Mouse (Mus musculus): Measurements from ENCODE around the gene Tril. TPM values are rescaled to one million over a fixed set of nuclear protein-coding genes. Genes with fewer than 3 reads are reported as not detected.

Gene Tril
- polyA plus RNA-seq, 1 experiment from 2014 or later: 22.2 TPM

GRCm38 (mm10) chr6:53781171-53781570, 39.5 kb downstream of the Tril start:
- no peak for ATAC-seq (ENCODE audit: insufficient read depth, low FRiP score, low read depth)

GRCm38 (mm10) chr6:53780008-53780407, 40.6 kb downstream of the Tril start:
- H3K27ac ChIP-seq: peak overlapping the region; percentile 59; the same call in 1 of the 2 replicates

More at GRCm38 (mm10) chr6:53781171-53781570, 39.5 kb downstream of the Tril start:
- H3K4me1 ChIP-seq: no peaks in the 10 kb centered on the region
- H3K9ac ChIP-seq: no peak overlapping the region
- H3K27ac ChIP-seq: no peak overlapping the region
- no peak overlapping the region for H3K4me3 ChIP-seq (replicated peaks)
- H3K27me3 ChIP-seq (replicated peaks): no peaks in the 10 kb centered on the region
- H3K9me3 ChIP-seq: no peaks in the 10 kb centered on the region
- WGBS: 6% methylated on average over 4 of the region's 4 CpGs
- H3K4me2 ChIP-seq: no peak overlapping the region
- no peaks in the 10 kb centered on the region for H3K36me3 ChIP-seq

GRCm38 (mm10) chr6:53779526-53779925, 41.1 kb downstream of the Tril start:
- H3K4me3 ChIP-seq (replicated peaks): no peak overlapping the region
- no peaks in the 10 kb centered on the region for H3K9me3 ChIP-seq
- H3K4me2 ChIP-seq: no peak overlapping the region
- 63% methylated on average over 7 of the region's 7 CpGs for WGBS
- H3K4me1 ChIP-seq: no peaks in the 10 kb centered on the region
- peak overlapping the region; percentile 33; the same call in 1 of the 2 replicates for H3K27ac ChIP-seq
- H3K9ac ChIP-seq: no peak overlapping the region
- no peak for ATAC-seq (ENCODE audit: insufficient read depth, low FRiP score, low read depth)
- no peaks in the 10 kb centered on the region for H3K27me3 ChIP-seq (replicated peaks)
- no peaks in the 10 kb centered on the region for H3K36me3 ChIP-seq

More at GRCm38 (mm10) chr6:53780008-53780407, 40.6 kb downstream of the Tril start:
- H3K9me3 ChIP-seq: no peaks in the 10 kb centered on the region
- no peaks in the 10 kb centered on the region for H3K36me3 ChIP-seq
- no peak for ATAC-seq (ENCODE audit: insufficient read depth, low FRiP score, low read depth)
- no peaks in the 10 kb centered on the region for H3K4me1 ChIP-seq
- WGBS: 76% methylated on average over 5 of the region's 5 CpGs
- H3K27me3 ChIP-seq (replicated peaks): no peaks in the 10 kb centered on the region
- no peak overlapping the region for H3K4me3 ChIP-seq (replicated peaks)
- no peak overlapping the region for H3K9ac ChIP-seq
- no peak overlapping the region for H3K4me2 ChIP-seq

- ATAC-seq (ENCODE audit: insufficient read depth, low FRiP score, low read depth): no peak
These were observed 42.1 kb downstream of the Tril start for GRCm38 (mm10) chr6:53778424-53778955.

GRCm38 (mm10) chr6:53768275-53768674, 52.4 kb downstream of the Tril start:
- 91% methylated on average over 4 of the region's 4 CpGs for WGBS
- no peaks in the 10 kb centered on the region for H3K9me3 ChIP-seq

More at GRCm38 (mm10) chr6:53778424-53778955, 42.1 kb downstream of the Tril start:
- Histone ChIP-seq H3K36me3 (no peaks in the 10 kb centered on the region), H3K4me2 (no peak overlapping the region), H3K27me3 (replicated peaks) (no peaks in the 10 kb centered on the region), H3K9ac (no peak overlapping the region), H3K4me1 (no peaks in the 10 kb centered on the region), H3K27ac (no peak overlapping the region), H3K9me3 (no peaks in the 10 kb centered on the region), H3K4me3 (replicated peaks) (no peak overlapping the region)
- WGBS: 51% methylated on average over 8 of the region's 8 CpGs

GRCm38 (mm10) chr6:53766243-53766915, 54.3 kb downstream of the Tril start:
- H3K27ac ChIP-seq: no peak overlapping the region; the same call in 1 of the 2 replicates
- H3K36me3 ChIP-seq: no peaks in the 10 kb centered on the region
- no peak overlapping the region for H3K4me2 ChIP-seq
- no peaks in the 10 kb centered on the region for H3K27me3 ChIP-seq (replicated peaks)
- H3K9me3 ChIP-seq: no peaks in the 10 kb centered on the region
- WGBS: 30% methylated on average over 10 of the region's 10 CpGs
- no peaks in the 10 kb centered on the region for H3K4me1 ChIP-seq
- H3K9ac ChIP-seq: no peak overlapping the region
- no peak overlapping the region for H3K4me3 ChIP-seq (replicated peaks)
- ATAC-seq (ENCODE audit: insufficient read depth, low FRiP score, low read depth): 0 out of 2 replicates have a peak, but pooled peaks have one; percentile 58

More at GRCm38 (mm10) chr6:53768275-53768674, 52.4 kb downstream of the Tril start:
- ATAC-seq (ENCODE audit: insufficient read depth, low FRiP score, low read depth): no peak
- no peak overlapping the region for H3K4me3 ChIP-seq (replicated peaks)
- H3K27me3 ChIP-seq (replicated peaks): no peaks in the 10 kb centered on the region
- H3K4me2 ChIP-seq: no peak overlapping the region
- H3K4me1 ChIP-seq: no peaks in the 10 kb centered on the region
- H3K27ac ChIP-seq: no peak overlapping the region
- H3K36me3 ChIP-seq: no peaks in the 10 kb centered on the region
- H3K9ac ChIP-seq: no peak overlapping the region

GRCm38 (mm10) chr6:53765731-53766130, 54.9 kb downstream of the Tril start:
- no peak overlapping the region for H3K9ac ChIP-seq
- ATAC-seq (ENCODE audit: insufficient read depth, low FRiP score, low read depth): no peak
- WGBS: 61% methylated on average over 8 of the region's 8 CpGs
- H3K36me3 ChIP-seq: no peaks in the 10 kb centered on the region
- H3K27me3 ChIP-seq (replicated peaks): no peaks in the 10 kb centered on the region
- no peaks in the 10 kb centered on the region for H3K4me1 ChIP-seq
- H3K4me3 ChIP-seq (replicated peaks): no peak overlapping the region
- H3K9me3 ChIP-seq: no peaks in the 10 kb centered on the region
- no peak overlapping the region for H3K27ac ChIP-seq
- H3K4me2 ChIP-seq: no peak overlapping the region

Other genes with a start within 250 kb of the Tril start
- 0.09 and 0.19 TPM in 2 replicates for gene Cpvl, start 157.8 kb upstream of the Tril start, polyA plus RNA-seq (2015; fragmentation: Nextera tagmentation; extraction: Ambion mirVana)
- gene Chn2, start 218.7 kb upstream of the Tril start, polyA plus RNA-seq (2015; fragmentation: Nextera tagmentation; extraction: Ambion mirVana): 15.6 and 18.6 TPM in 2 replicates